Mouse (Mus musculus) bone marrow macrophage, adult 2 months (primary cell): ENCODE data around the gene Rbm19.

Experiments
- CTCF ChIP-seq: IDR thresholded peaks from 2 replicates; pipeline ENCODE4 v1.5.1; 2012; ENCODE audit warnings: low read depth, mild to moderate bottlenecking, low read length, moderate library complexity
- POLR2A ChIP-seq: IDR thresholded peaks from 2 replicates; pipeline ENCODE4 v1.6.1; 2012; ENCODE audit warnings: mild to moderate bottlenecking, low read depth, low read length, borderline replicate concordance

- TF ChIP-seq POLR2A (no peak), CTCF (no peak)
Measured at GRCm38 (mm10) chr5:120231435-120232147, 115.3 kb downstream of the Rbm19 start.
